Mouse (Mus musculus): ENCODE measurements around the gene Dtx3l. TPM values are rescaled to one million over a fixed set of nuclear protein-coding genes. Genes with fewer than 3 reads are reported as not detected.
"Not testable (repeated sequence)": the region's sequence is repeated elsewhere in the genome, so short reads cannot be mapped to it uniquely, and the experiment has no call there.

The Dtx3l gene
- polyA plus RNA-seq (2015; fragmentation: Nextera tagmentation; extraction: Ambion mirVana) = 1.4 and 6.1 TPM in 2 replicates

- peak within 1 kb of the TSS; percentile 79 for H3K4me2 ChIP-seq
- peak within 1 kb of the TSS; percentile 50 for H3K4me3 ChIP-seq (replicated peaks)
- peak; percentile 35 for ATAC-seq (ENCODE audit: low FRiP score)
- no peaks in the 10 kb centered on the region for H3K36me3 ChIP-seq
- no peak within 1 kb of the TSS for H3K27ac ChIP-seq (replicated peaks)
- H3K4me1 ChIP-seq = peaks cover 15% of the 10 kb centered on the region
- no peaks in the 10 kb centered on the region for H3K9me3 ChIP-seq (replicated peaks)
- peaks cover 7% of the 10 kb centered on the region for H3K27me3 ChIP-seq (replicated peaks)
- 1% methylated on average over 52 of the region's 52 CpGs for WGBS
- H3K9ac ChIP-seq (replicated peaks) = peak within 1 kb of the TSS; percentile 37
These were observed at the start of gene Dtx3l, which contains the start of gene Parp9 for GRCm38 (mm10) chr16:35938211-35939151. Gene Dtx3l, minus strand, starts transcription at chr16:35939151. Gene Parp9, plus strand, starts transcription at chr16:35938470.

DNA sequence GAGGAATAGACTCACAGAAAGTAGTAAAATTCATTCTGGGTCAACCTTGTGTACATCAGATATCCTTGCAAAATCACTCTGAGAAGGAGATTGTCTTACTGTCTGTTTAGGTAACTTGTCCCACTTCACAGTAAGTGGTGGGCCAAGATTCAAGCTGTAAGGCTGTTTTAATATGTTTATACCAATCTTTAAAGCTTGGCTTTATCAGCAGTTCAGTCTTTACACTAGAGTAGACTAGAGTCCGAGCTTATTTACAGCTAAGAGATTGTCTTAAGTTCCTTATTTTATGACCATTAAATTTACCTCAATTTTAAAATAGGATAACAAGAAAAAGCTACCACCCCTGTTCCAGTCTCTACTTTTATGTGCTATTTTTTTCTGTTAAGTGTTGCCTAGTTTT lies 49.0 kb upstream of the Dtx3l start:
- H3K36me3 ChIP-seq = no peaks in the 10 kb centered on the region
- ATAC-seq (ENCODE audit: low FRiP score) = no peak
- H3K9ac ChIP-seq (replicated peaks) = no peak overlapping the region
- no peaks in the 10 kb centered on the region for H3K9me3 ChIP-seq (replicated peaks)
- H3K27me3 ChIP-seq (replicated peaks) = no peaks in the 10 kb centered on the region
- WGBS = 84% methylated on average over 1 of the region's 1 CpGs
- no peak overlapping the region for H3K27ac ChIP-seq (replicated peaks)
- H3K4me1 ChIP-seq = peaks cover 25% of the 10 kb centered on the region
- H3K4me3 ChIP-seq (replicated peaks) = no peak overlapping the region
- H3K4me2 ChIP-seq = no peak overlapping the region

DNA sequence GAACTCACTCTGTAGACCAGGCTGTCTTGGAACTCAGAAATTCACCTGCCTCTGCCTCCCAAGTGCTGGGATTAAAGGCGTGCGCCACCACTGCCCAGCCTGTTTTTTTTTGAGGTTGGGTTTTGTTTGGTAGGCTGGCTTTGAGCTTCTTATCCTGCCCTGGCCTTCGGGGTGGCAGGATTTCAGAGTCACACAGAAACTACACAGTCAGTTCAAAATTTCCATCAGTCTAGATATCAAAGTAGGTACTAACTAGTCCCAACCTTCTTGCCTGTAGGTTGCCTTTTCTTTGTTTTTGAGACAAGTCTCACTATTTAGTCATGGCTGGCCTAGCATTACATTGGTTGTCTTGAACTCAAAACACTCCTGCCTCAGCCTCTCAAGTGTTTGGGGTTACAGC lies 45.5 kb upstream of the Dtx3l start:
- Histone ChIP-seq H3K27ac (replicated peaks) (no peak overlapping the region), H3K9ac (replicated peaks) (no peak overlapping the region), H3K4me1 (peaks cover 28% of the 10 kb centered on the region), H3K4me3 (replicated peaks) (peak overlapping the region; percentile 65), H3K36me3 (no peaks in the 10 kb centered on the region), H3K9me3 (replicated peaks) (0 out of 2 replicates have a peak, but pooled peaks cover 3% of the 10 kb centered on the region), H3K4me2 (peak overlapping the region; percentile 67), H3K27me3 (replicated peaks) (0 out of 2 replicates have a peak, but pooled peaks cover 7% of the 10 kb centered on the region)
- 63% methylated on average over 3 of the region's 3 CpGs for WGBS
- no peak for ATAC-seq (ENCODE audit: low FRiP score)

GRCm38 (mm10) chr16:35983517-35984101 lies 44.7 kb upstream of the Dtx3l start:
- WGBS = under 1% methylated on average over 70 of the region's 86 CpGs
- peak overlapping the region; percentile 65 for H3K4me3 ChIP-seq (replicated peaks)
- H3K36me3 ChIP-seq = no peaks in the 10 kb centered on the region
- peaks cover 28% of the 10 kb centered on the region for H3K4me1 ChIP-seq
- ATAC-seq (ENCODE audit: low FRiP score) = peak; percentile 86
- H3K27me3 ChIP-seq (replicated peaks) = 0 out of 2 replicates have a peak, but pooled peaks cover 7% of the 10 kb centered on the region
- peak overlapping the region; percentile 67 for H3K4me2 ChIP-seq
- 0 out of 2 replicates have a peak, but pooled peaks cover 3% of the 10 kb centered on the region for H3K9me3 ChIP-seq (replicated peaks)
- H3K9ac ChIP-seq (replicated peaks) = peak overlapping the region; percentile 69
- peak overlapping the region; percentile 96 for H3K27ac ChIP-seq (replicated peaks)

DNA sequence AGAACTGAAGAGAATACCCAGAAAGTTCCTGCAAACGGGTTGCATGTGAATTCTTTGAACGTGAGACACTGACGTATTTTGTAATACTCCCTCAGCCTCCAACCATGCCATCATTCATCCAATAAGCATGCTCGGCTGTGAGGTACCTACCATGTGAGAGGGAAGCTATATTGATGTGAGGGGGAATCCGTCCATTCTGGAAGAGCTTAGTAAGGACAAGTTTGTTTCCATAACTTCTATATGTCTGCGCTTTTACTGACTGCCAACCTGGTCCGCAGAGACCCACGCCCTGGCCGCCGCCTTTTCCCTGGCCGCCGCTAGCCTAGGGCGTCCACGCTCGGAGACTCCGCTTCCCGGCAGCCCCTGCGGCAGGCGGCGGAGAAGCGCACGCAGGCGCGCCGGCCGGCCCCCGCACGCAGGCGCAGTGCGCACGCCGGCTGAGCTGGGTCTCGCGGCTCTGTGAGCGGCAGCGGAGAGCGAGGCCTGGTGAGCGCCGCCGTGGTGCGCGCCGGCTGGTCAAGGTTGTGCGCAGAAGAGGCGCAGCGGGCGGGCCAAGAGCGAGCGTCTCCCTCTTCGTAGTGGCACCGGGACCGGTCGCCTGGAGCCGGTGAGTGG lies 44.1 kb upstream of the Dtx3l start:
- H3K27ac ChIP-seq (replicated peaks) = peak overlapping the region; percentile 96
- 0 out of 2 replicates have a peak, but pooled peaks cover 3% of the 10 kb centered on the region for H3K9me3 ChIP-seq (replicated peaks)
- peak overlapping the region; percentile 67 for H3K4me2 ChIP-seq
- H3K4me3 ChIP-seq (replicated peaks) = peak overlapping the region; percentile 65
- ATAC-seq (ENCODE audit: low FRiP score) = peak; percentile 96
- under 1% methylated on average over 52 of the region's 54 CpGs for WGBS
- H3K27me3 ChIP-seq (replicated peaks) = 0 out of 2 replicates have a peak, but pooled peaks cover 7% of the 10 kb centered on the region
- H3K9ac ChIP-seq (replicated peaks) = peak overlapping the region; percentile 69
- H3K36me3 ChIP-seq = no peaks in the 10 kb centered on the region
- H3K4me1 ChIP-seq = peaks cover 28% of the 10 kb centered on the region

DNA sequence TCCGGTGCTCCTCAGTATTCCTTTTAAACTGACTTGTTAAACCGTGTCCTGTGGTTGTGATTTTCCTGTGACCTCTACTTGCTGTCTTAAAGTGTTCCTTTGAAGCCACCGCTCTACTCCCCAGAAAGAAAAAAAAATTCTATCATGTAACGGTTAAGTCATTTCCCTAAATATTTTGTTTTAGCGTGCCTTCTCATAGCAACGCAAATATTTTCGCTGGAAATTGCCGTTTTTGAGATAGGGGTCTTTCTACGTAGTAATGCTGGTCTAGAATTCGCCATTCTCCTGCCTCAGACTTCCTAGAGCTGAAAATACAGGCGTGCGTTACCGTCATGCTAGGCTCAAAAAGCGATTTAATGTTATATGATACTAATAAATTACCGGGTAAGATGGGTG lies 43.6 kb upstream of the Dtx3l start:
- ATAC-seq (ENCODE audit: low FRiP score) = peak; percentile 15; the same call in 1 of the 2 replicates
- Histone ChIP-seq H3K4me1 (peaks cover 25% of the 10 kb centered on the region), H3K4me3 (replicated peaks) (peak overlapping the region; percentile 65), H3K36me3 (no peaks in the 10 kb centered on the region), H3K9me3 (replicated peaks) (0 out of 2 replicates have a peak, but pooled peaks cover 3% of the 10 kb centered on the region), H3K27ac (replicated peaks) (peak overlapping the region; percentile 96), H3K27me3 (replicated peaks) (0 out of 2 replicates have a peak, but pooled peaks cover 7% of the 10 kb centered on the region), H3K9ac (replicated peaks) (peak overlapping the region; percentile 69), H3K4me2 (peak overlapping the region; percentile 67)
- WGBS = 4% methylated on average over 15 of the region's 15 CpGs

DNA sequence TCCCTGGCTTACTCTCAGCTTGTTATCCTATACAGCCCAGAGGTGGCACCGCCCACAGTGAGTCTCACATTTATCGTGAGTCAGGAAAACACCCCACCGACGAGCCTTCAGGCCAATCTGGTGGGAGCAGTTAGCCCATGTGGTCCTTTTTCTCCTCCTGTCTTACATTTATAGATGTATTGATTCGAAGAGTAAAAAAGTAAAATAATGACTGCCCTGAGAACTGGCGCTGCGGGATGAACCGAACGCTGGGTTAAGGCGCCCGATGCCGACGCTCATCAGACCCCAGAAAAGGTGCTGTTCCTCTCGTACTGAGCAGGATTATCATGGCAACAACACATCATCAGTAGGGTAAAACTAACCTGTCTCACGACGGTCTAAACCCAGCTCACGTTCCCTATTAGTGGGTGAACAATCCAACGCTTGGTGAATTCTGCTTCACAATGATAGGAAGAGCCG lies 42.4 kb upstream of the Dtx3l start:
- 0 out of 2 replicates have a peak, but pooled peaks cover 3% of the 10 kb centered on the region for H3K9me3 ChIP-seq (replicated peaks)
- no peak overlapping the region for H3K9ac ChIP-seq (replicated peaks)
- no peak overlapping the region for H3K4me2 ChIP-seq
- no peaks in the 10 kb centered on the region for H3K36me3 ChIP-seq
- 0 out of 2 replicates have a peak, but pooled peaks cover 7% of the 10 kb centered on the region for H3K27me3 ChIP-seq (replicated peaks)
- H3K4me1 ChIP-seq = peaks cover 19% of the 10 kb centered on the region
- ATAC-seq (ENCODE audit: low FRiP score) = peak; percentile 33; the same call in 1 of the 2 replicates
- H3K4me3 ChIP-seq (replicated peaks) = no peak overlapping the region
- no peak overlapping the region for H3K27ac ChIP-seq (replicated peaks)
- WGBS = 51% methylated on average over 19 of the region's 19 CpGs

- ATAC-seq (ENCODE audit: low FRiP score); H3K36me3 ChIP-seq; H3K27ac ChIP-seq (replicated peaks); H3K4me3 ChIP-seq (replicated peaks); H3K4me1 ChIP-seq; H3K9me3 ChIP-seq (replicated peaks); H3K9ac ChIP-seq (replicated peaks); H3K4me2 ChIP-seq; H3K27me3 ChIP-seq (replicated peaks): not testable (repeated sequence)
- WGBS = 97% methylated on average over 1 of the region's 1 CpGs
These were observed 39.5 kb upstream of the Dtx3l start, which contains the start of gene Kpna1 for GRCm38 (mm10) chr16:35978450-35978849. Gene Kpna1, plus strand, starts transcription at chr16:35978750.

GRCm38 (mm10) chr16:35974021-35974420 lies 35.1 kb upstream of the Dtx3l start:
- 58% methylated on average over 1 of the region's 1 CpGs for WGBS
- Histone ChIP-seq H3K27ac (replicated peaks) (no peak overlapping the region), H3K27me3 (replicated peaks) (no peaks in the 10 kb centered on the region), H3K4me1 (no peaks in the 10 kb centered on the region), H3K9ac (replicated peaks) (no peak overlapping the region), H3K4me2 (no peak overlapping the region), H3K9me3 (replicated peaks) (no peaks in the 10 kb centered on the region), H3K36me3 (no peaks in the 10 kb centered on the region), H3K4me3 (replicated peaks) (no peak overlapping the region)
- no peak for ATAC-seq (ENCODE audit: low FRiP score)

DNA sequence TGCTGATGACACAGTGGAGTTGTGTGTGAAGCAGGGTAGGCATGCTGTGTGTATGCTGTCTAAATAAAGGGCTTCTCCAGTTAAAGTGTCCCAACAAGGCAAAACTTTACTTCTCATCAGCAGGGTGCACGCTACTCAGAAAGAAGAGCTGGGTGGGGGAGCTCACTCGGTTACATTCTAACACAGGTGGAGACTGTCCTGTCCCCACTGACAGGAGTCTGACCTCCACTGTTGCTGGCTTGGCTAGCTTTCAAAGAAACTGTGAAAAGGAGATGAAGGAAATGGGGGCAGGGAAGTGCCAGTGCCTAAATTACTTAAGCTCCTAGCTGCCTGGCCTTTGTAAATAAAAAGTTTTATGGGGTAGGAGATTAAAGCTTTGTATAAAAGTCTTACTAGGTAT lies 29.2 kb upstream of the Dtx3l start:
- H3K36me3 ChIP-seq = no peaks in the 10 kb centered on the region
- H3K4me2 ChIP-seq = no peak overlapping the region
- H3K27ac ChIP-seq (replicated peaks) = no peak overlapping the region
- 52% methylated on average over 2 of the region's 2 CpGs for WGBS
- no peak overlapping the region for H3K4me3 ChIP-seq (replicated peaks)
- H3K9ac ChIP-seq (replicated peaks) = no peak overlapping the region
- H3K9me3 ChIP-seq (replicated peaks) = no peaks in the 10 kb centered on the region
- ATAC-seq (ENCODE audit: low FRiP score) = no peak
- no peaks in the 10 kb centered on the region for H3K4me1 ChIP-seq
- no peaks in the 10 kb centered on the region for H3K27me3 ChIP-seq (replicated peaks)

- Histone ChIP-seq H3K9ac (replicated peaks) (no peak overlapping the region), H3K4me3 (replicated peaks) (no peak overlapping the region), H3K4me1 (no peaks in the 10 kb centered on the region), H3K9me3 (replicated peaks) (no peaks in the 10 kb centered on the region), H3K4me2 (no peak overlapping the region), H3K27me3 (replicated peaks) (no peaks in the 10 kb centered on the region), H3K36me3 (no peaks in the 10 kb centered on the region), H3K27ac (replicated peaks) (no peak overlapping the region)
- WGBS = 88% methylated on average over 4 of the region's 4 CpGs
- ATAC-seq (ENCODE audit: low FRiP score) = no peak
These were observed 28.4 kb upstream of the Dtx3l start for GRCm38 (mm10) chr16:35967319-35967718.
